Mouse (Mus musculus) limb, embryonic 14.5 days (tissue): ENCODE measurements around the gene Trmt61a. TPM values are rescaled to one million over a fixed set of nuclear protein-coding genes. Genes with fewer than 3 reads are reported as not detected.

ENCODE experiments used
- ATAC-seq: fragments of 200-750 bp; cut with Nextera tagmentation; 2 replicates; pipeline ENCODE4 v1.8.0; 2017; ENCODE audit warnings: low read depth, moderate number of reproducible peaks, moderate TSS enrichment; ENCODE audit not compliant: low FRiP score
- DNase-seq: peaks from one replicate; pipeline ENCODE4 v3.0.0-alpha.2; 2015; ENCODE audit warnings: low spot score
- H3K27ac ChIP-seq: fragments of 300-500 bp; sonication (generic); replicated peaks from 2 replicates; pipeline ENCODE4 v1.5.1; 2014; ENCODE audit warnings: low read depth, mild to moderate bottlenecking, low read length, moderate library complexity, mixed read lengths
- H3K27me3 ChIP-seq: fragments of 300-500 bp; sonication (generic); 2 replicates; pipeline ENCODE4 v1.6.1; 2014; ENCODE audit warnings: low read length, mixed read lengths; ENCODE audit not compliant: control insufficient read depth, insufficient read depth
- H3K36me3 ChIP-seq: fragments of 300-500 bp; sonication (generic); 2 replicates; pipeline ENCODE4 v1.6.1; 2014; ENCODE audit warnings: mild to moderate bottlenecking, low read length, moderate library complexity, mixed read lengths; ENCODE audit not compliant: control insufficient read depth, insufficient read depth
- H3K4me1 ChIP-seq: fragments of 300-500 bp; sonication (generic); 2 replicates; pipeline ENCODE4 v1.6.1; 2014; ENCODE audit warnings: antibody characterized with exemption, low read length, mixed read lengths; ENCODE audit not compliant: control insufficient read depth, insufficient read depth
- H3K4me2 ChIP-seq: fragments of 300-500 bp; sonication (generic); replicated peaks from 2 replicates; pipeline ENCODE4 v1.6.1; 2014; ENCODE audit warnings: low read depth, mild to moderate bottlenecking, low read length, moderate library complexity; ENCODE audit not compliant: severe bottlenecking
- H3K4me3 ChIP-seq: fragments of 300-500 bp; sonication (generic); replicated peaks from 2 replicates; pipeline ENCODE4 v1.5.1; 2014; ENCODE audit warnings: low read length
- H3K9ac ChIP-seq: fragments of 300-500 bp; sonication (generic); 2 replicates; pipeline ENCODE4 v1.6.1; 2014; ENCODE audit warnings: mild to moderate bottlenecking, low read depth, low read length, moderate library complexity; ENCODE audit not compliant: severe bottlenecking
- H3K9me3 ChIP-seq: fragments of 300-500 bp; sonication (generic); 2 replicates; pipeline ENCODE4 v1.6.1; 2016; ENCODE audit warnings: low read length; ENCODE audit not compliant: control insufficient read depth
- POLR2A ChIP-seq: fragments of 200-500 bp; IDR thresholded peaks from 2 replicates; pipeline ENCODE4 v1.8.0; 2012; ENCODE audit warnings: inconsistent platforms, mild to moderate bottlenecking, moderate library complexity, borderline replicate concordance; ENCODE audit not compliant: insufficient read depth, insufficient read length; ENCODE audit errors: extremely low read depth
- WGBS: fragments of 180-500 bp; shearing (Covaris S2); extraction: QIAGEN DNeasy Blood & Tissue Kit; methylation state at CpG from one replicate; pipeline ENCODE4 v1.1.7; 2014; 5-methylcytosine and 5-hydroxymethylcytosine counted together
- polyA plus RNA-seq, 2 experiments: library from polyadenylated mRNA; depleted of rRNA in 1 of 2; stranded (reverse) in 1 of 2; unstranded in 1 of 2; fragments of >200 nt; fragmentation: Nextera tagmentation in 1 of 2; extraction: Ambion mirVana in 1 of 2; gene quantifications; 2 replicates each; pipeline versions ENCODE4 v1.2.1 to v1.2.3; 2012 to 2014

The Trmt61a gene
- polyA plus RNA-seq, 2 experiments: 7.3 to 30.8 TPM

DNA sequence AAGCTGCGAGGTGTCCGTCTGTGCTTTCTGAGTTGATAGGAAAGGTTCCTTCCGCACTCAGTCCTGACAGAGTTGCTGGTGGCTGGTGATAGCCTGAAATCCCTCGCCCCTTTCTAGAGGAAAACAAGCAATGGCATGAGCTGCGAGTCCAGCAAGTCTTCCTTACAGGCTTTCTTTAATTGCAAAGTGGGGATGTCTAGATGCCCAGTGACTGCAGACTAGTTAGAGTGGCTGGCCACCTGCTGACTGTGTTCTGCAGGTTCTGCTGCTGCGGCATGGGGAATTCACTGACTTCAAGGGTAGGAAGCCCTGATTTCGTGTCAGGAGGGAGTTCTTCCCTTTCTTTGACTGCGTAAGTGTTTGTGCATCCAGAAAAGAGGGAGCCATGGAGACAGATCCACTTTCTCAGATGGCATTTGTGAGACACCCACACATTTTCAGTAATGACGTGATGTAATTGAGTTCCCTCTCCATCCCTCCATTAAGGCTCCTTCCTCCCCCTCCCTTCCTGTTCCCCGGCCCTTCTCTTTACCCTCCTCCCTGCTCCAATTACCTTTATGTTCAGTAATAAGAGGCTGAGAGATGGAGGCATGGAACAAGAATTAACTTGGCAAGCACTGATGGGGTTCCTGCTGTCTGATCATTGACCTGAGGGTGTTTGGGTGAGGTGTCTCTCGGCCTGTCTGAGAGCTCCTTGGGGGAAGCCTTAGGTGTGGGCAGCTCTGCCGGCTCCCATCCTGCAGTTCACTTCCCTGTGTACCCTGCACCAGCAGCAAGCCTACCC is 47.6 kb downstream of the Trmt61a start:
- Histone ChIP-seq H3K27ac (peak overlapping the region; percentile 55), H3K4me3 (no peak overlapping the region), H3K9me3 (no peaks in the 10 kb centered on the region), H3K9ac (no peak overlapping the region), H3K27me3 (no peaks in the 10 kb centered on the region), H3K4me2 (no peak overlapping the region), H3K36me3 (peaks cover 36% of the 10 kb centered on the region), H3K4me1 (no peaks in the 10 kb centered on the region)
- no peak for TF ChIP-seq POLR2A
- 75% methylated on average over 12 of the region's 12 CpGs for WGBS
- ATAC-seq (no peak), DNase-seq (no peak)

DNA sequence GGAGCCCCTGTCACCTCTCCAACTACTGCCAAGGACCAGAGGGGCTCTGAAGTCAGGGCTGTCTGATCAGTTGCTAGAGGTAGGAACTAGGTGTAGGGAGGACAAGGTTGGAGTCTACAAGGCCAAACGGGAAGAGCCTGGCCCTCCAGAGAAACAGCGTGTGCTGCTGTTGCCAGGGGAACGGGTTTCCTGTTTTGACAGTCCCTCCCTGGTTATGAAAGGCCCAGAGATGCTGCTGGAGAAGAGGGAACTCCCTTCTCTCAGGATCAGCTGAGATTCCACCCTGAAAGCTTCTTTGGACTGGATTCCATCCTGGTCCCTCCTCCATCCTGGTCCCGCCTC is 48.2 kb downstream of the Trmt61a start:
- peaks cover 35% of the 10 kb centered on the region for H3K36me3 ChIP-seq
- 71% methylated on average over 4 of the region's 4 CpGs for WGBS

GRCm38 (mm10) chr12:111727956-111728355 is 50.1 kb downstream of the Trmt61a start:
- no peaks in the 10 kb centered on the region for H3K9me3 ChIP-seq
- no peak overlapping the region for H3K9ac ChIP-seq
- no peak overlapping the region for H3K4me2 ChIP-seq
- no peak overlapping the region for H3K4me3 ChIP-seq
- no peak for ATAC-seq
- 85% methylated on average over 1 of the region's 1 CpGs for WGBS
- H3K4me1 ChIP-seq: no peaks in the 10 kb centered on the region
- H3K36me3 ChIP-seq: peaks cover 40% of the 10 kb centered on the region
- no peak for DNase-seq
- no peak overlapping the region for H3K27ac ChIP-seq
- no peaks in the 10 kb centered on the region for H3K27me3 ChIP-seq
- TF ChIP-seq POLR2A: no peak

More for the DNA sequence above, 48.2 kb downstream of the Trmt61a start:
- Histone ChIP-seq H3K4me1 (no peaks in the 10 kb centered on the region), H3K27ac (no peak overlapping the region), H3K9ac (no peak overlapping the region), H3K4me3 (no peak overlapping the region), H3K9me3 (no peaks in the 10 kb centered on the region), H3K4me2 (no peak overlapping the region), H3K27me3 (no peaks in the 10 kb centered on the region)
- DNase-seq: no peak
- no peak; the same call in 1 of the 2 replicates for ATAC-seq
- TF ChIP-seq POLR2A: no peak

- Histone ChIP-seq H3K36me3 (peaks cover 20% of the 10 kb centered on the region), H3K4me3 (peak overlapping the region; percentile 15; the same call in 1 of the 2 replicates), H3K9ac (peak overlapping the region; percentile 8; the same call in 1 of the 2 replicates), H3K27ac (no peak overlapping the region), H3K9me3 (no peaks in the 10 kb centered on the region), H3K4me1 (no peaks in the 10 kb centered on the region), H3K4me2 (peak overlapping the region; percentile 22; the same call in 1 of the 2 replicates), H3K27me3 (no peaks in the 10 kb centered on the region)
- peak; percentile 88 for DNase-seq
- 34% methylated on average over 30 of the region's 30 CpGs for WGBS
- ATAC-seq: peak; percentile 91
- no peak for TF ChIP-seq POLR2A
Observed at GRCm38 (mm10) chr12:111731822-111732807, 54.2 kb downstream of the Trmt61a start.

DNA sequence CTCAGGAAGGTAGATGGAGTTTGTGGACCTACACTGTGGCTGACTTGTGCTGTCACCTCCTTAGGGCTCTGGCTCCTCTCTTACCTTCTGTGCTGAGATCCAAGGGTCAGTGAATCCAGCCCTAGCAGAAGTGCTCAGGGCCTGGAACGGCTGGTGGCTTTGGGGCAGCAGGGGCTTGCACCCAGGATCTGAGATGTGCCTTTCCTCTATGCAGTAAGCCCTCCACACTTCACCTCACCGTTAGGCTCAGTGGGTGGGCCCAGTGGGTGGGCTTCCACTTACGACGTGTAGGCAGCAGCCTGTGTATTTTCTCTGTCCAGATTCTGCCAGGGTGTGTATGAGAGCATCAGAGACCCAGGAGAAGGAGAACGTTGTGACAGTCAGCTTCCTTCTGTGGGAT is 55.0 kb downstream of the Trmt61a start:
- 64% methylated on average over 5 of the region's 5 CpGs for WGBS
- peak; percentile 2; the same call in 1 of the 2 replicates for ATAC-seq

More for the DNA sequence above, 55.0 kb downstream of the Trmt61a start:
- Histone ChIP-seq H3K27me3 (no peaks in the 10 kb centered on the region), H3K4me1 (no peaks in the 10 kb centered on the region), H3K27ac (no peak overlapping the region), H3K9me3 (no peaks in the 10 kb centered on the region), H3K9ac (peak overlapping the region; percentile 8; the same call in 1 of the 2 replicates), H3K4me3 (no peak overlapping the region), H3K36me3 (peaks cover 12% of the 10 kb centered on the region), H3K4me2 (no peak overlapping the region)
- TF ChIP-seq POLR2A: no peak
- DNase-seq: no peak

Other genes with a start within 250 kb of the Trmt61a start
- gene Tnfaip2, start 235.6 kb upstream of the Trmt61a start, polyA plus RNA-seq (2012; rRNA removed): 9.3 and 10.2 TPM in 2 replicates
- 10.0 and 11.4 TPM in 2 replicates for gene Tnfaip2, start 235.6 kb upstream of the Trmt61a start, polyA plus RNA-seq (2014; fragmentation: Nextera tagmentation; extraction: Ambion mirVana)
- gene Gm266, start 192.3 kb upstream of the Trmt61a start, polyA plus RNA-seq (2012; rRNA removed): 14.8 and 15.5 TPM in 2 replicates
- 14.7 and 14.8 TPM in 2 replicates for gene Gm266, start 192.3 kb upstream of the Trmt61a start, polyA plus RNA-seq (2014; fragmentation: Nextera tagmentation; extraction: Ambion mirVana)
- gene Eif5, start 140.1 kb upstream of the Trmt61a start, polyA plus RNA-seq (2012; rRNA removed): 118 and 129 TPM in 2 replicates
- 472 and 474 TPM in 2 replicates for gene Eif5, start 140.1 kb upstream of the Trmt61a start, polyA plus RNA-seq (2014; fragmentation: Nextera tagmentation; extraction: Ambion mirVana)
- 69.4 and 80.5 TPM in 2 replicates for gene Mark3, start 103.6 kb upstream of the Trmt61a start, polyA plus RNA-seq (2012; rRNA removed)
- 49.8 and 63.7 TPM in 2 replicates for gene Mark3, start 103.6 kb upstream of the Trmt61a start, polyA plus RNA-seq (2014; fragmentation: Nextera tagmentation; extraction: Ambion mirVana)
- 133 and 168 TPM in 2 replicates for gene Ckb, start 5.8 kb upstream of the Trmt61a start, polyA plus RNA-seq (2012; rRNA removed)
- gene Ckb, start 5.8 kb upstream of the Trmt61a start, polyA plus RNA-seq (2014; fragmentation: Nextera tagmentation; extraction: Ambion mirVana): 94.7 and 106 TPM in 2 replicates
- 26.5 and 37.2 TPM in 2 replicates for gene Bag5, start 35.2 kb downstream of the Trmt61a start, polyA plus RNA-seq (2012; rRNA removed)
- 61.2 and 63.7 TPM in 2 replicates for gene Bag5, start 35.2 kb downstream of the Trmt61a start, polyA plus RNA-seq (2014; fragmentation: Nextera tagmentation; extraction: Ambion mirVana)
- 32.7 and 39.7 TPM in 2 replicates for gene Apopt1, start 35.2 kb downstream of the Trmt61a start, polyA plus RNA-seq (2012; rRNA removed)
- 50.7 and 52.3 TPM in 2 replicates for gene Apopt1, start 35.2 kb downstream of the Trmt61a start, polyA plus RNA-seq (2014; fragmentation: Nextera tagmentation; extraction: Ambion mirVana)
- 121 and 137 TPM in 2 replicates for gene Klc1, start 80.7 kb downstream of the Trmt61a start, polyA plus RNA-seq (2012; rRNA removed)
- 104 and 110 TPM in 2 replicates for gene Klc1, start 80.7 kb downstream of the Trmt61a start, polyA plus RNA-seq (2014; fragmentation: Nextera tagmentation; extraction: Ambion mirVana)
- gene Xrcc3, start 135.8 kb downstream of the Trmt61a start, polyA plus RNA-seq (2012; rRNA removed): 26.3 and 32.9 TPM in 2 replicates
- gene Xrcc3, start 135.8 kb downstream of the Trmt61a start, polyA plus RNA-seq (2014; fragmentation: Nextera tagmentation; extraction: Ambion mirVana): 10.1 and 12.4 TPM in 2 replicates
- 102 and 114 TPM in 2 replicates for gene Zfyve21, start 136.1 kb downstream of the Trmt61a start, polyA plus RNA-seq (2012; rRNA removed)
- 110 and 119 TPM in 2 replicates for gene Zfyve21, start 136.1 kb downstream of the Trmt61a start, polyA plus RNA-seq (2014; fragmentation: Nextera tagmentation; extraction: Ambion mirVana)
- 16.8 and 18.5 TPM in 2 replicates for gene Ppp1r13b, start 230.0 kb downstream of the Trmt61a start, polyA plus RNA-seq (2012; rRNA removed)
- 17.3 and 19.4 TPM in 2 replicates for gene Ppp1r13b, start 230.0 kb downstream of the Trmt61a start, polyA plus RNA-seq (2014; fragmentation: Nextera tagmentation; extraction: Ambion mirVana)